Mouse (Mus musculus): ENCODE results near the gene Fam213b.

Gene Fam213b

DNA sequence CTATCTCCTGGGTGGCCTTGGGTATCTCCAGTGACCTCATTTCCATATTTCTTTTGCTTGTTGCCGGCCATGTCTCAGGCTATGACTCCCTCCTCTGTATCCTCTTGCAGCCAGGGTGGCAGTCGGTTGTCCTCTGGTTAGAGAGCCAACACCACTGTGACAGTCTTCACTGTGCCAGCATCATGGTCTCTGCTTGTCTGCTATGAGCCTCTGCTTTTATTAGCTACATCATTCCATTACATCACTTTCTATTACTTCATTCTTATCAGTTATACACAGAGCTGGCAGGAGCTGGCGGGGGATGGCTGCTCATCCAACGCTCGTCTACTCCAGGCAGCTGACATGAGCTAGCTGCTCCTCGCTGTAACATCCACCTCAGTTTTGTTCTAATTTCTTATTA, 18.2 kb downstream of the Fam213b start:
- no peak for DNase-seq (ENCODE audit: low spot score)

DNA sequence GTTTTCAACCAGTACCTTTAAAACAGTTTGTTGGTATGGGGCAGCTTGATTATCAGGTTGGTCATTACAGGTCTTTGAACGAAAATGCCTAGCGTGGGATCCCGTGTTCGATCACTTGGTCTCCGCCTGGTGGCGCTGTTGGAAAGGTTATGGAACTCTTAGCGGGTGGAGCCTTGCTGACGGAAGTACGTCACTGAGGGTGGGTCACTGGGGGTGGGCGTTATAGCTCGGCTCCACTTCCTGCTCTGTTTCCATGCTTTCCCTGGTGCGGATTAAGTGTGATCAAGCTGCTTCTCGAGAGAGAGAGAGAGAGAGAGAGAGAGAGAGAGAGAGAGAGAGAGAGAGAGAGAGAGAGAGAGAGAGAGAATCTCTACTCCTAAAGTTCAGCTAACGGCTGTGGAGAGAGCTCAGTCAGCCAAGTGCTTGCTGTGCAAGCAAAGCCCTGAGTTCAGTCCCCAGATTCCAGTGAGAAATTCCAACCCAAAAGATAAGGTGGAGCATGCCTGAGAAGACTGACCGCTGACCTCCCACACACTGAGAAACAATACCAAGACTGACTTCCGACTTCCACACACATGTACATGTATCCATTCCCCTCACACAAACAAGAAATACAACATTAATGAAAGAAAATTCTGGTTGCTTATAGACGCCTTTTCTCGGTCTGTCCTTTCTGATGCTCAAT, 20.9 kb downstream of the Fam213b start:
- DNase-seq (ENCODE audit: low spot score), result peak; percentile 93

DNA sequence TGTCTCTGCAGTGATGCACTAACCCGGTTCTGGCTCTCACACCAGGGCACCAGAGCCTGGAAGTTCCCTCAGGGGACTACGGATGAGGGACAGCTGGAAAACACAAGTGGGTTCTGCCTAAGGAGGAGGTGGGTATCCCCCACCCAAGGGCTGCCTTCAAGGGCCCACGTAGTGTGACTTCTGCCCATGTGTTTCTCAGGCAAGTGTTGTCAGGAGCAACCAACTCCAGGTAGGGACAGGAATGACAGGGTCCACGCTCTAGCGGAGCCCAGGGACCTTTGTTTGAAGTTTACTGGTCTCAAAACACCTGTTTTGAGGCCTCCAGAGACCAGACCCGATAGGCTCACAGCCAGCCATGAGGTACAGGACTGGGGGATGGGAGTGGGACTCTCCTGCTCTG, 25.7 kb downstream of the Fam213b start:
- no peak for DNase-seq (ENCODE audit: low spot score)

DNA sequence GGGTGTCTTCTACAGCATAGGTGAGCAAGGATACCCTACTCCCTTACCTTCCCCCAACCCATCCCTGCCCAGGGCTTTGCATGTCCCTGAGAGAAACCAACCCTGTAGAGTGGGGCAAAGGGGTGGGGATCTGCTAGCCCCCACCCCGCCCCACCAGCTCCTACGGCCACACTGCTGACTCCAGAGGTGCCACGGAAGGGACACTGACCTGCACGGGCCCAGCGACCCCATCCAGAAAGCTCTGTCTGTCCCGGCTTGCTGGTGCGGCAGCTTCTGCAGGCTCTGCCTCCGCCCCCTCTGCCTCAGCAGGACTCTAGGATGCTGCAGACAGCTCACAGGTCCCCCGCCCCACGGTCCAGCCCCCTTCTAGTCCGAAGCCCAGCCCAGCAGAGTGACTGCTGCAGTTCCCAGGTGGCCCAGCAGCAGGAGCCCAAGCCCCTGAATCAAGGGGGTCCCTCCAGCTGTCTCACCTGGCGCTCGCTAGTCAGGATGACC, 27.1 kb downstream of the Fam213b start:
- no peak for DNase-seq (ENCODE audit: low spot score)

DNA sequence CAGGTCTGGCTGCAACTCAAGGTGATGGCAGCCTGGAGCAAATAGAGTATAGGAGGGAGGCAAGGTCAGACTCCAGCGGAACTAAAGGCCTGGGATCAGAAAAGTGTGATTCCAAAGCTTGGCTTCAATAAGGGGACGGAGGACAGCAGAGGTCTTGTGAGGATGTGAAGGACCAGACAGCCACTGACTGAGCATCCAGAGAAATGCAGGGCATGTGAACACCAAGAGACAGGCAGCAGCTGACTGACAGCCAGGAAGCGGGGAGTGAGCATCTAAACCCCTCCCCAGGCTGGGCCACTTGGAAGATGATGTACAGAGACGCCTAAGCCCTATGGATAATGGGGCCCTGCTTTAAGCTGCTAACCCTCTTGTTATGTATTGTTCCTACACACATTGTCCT, 28.2 kb downstream of the Fam213b start:
- DNase-seq (ENCODE audit: low spot score), result no peak

DNA sequence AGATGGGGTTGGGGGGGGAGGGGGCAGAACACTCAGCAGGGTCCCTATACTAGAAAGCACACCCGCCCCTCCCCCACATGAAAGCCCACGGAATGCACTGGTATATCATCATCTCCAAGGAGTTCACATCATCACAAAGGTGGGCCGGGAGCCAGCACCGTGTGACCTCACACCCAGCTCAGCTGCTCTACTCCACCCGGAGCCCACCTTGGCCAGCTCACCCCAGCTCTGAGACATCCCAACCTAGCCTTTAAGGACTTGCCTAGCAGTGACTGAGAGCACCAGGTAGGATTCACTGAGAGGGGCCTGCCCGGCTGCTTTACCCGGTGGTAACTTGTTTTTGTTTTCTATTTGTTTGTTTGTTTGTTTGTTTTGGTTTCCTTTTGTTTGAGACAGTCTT, 29.5 kb downstream of the Fam213b start, which contains the start of gene Mmel1:
Gene Mmel1, plus strand, starts transcription at position 146 of the 400 bp plus-strand sequence.
- DNase-seq (ENCODE audit: low spot score), result no peak

DNA sequence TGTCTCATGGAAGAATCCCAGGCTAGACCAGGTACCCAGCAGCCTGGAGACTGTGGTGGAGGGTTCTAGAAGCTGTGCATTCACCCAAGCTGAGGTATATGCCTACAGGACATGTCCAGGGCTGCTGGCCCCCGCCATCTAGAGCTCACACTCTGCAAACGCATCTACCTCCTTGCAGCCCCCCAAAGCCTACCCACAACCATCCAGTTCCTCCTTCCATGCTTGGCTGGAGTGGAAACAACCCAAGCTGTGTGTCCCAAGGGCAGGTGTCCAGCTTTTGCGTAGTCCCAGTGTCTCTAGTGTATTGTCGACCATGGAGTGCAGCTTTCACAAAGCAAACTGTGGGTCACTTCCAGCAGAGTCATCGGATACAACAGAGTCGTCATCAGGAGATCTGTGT, 31.7 kb downstream of the Fam213b start:
- no peak for DNase-seq (ENCODE audit: low spot score)

DNA sequence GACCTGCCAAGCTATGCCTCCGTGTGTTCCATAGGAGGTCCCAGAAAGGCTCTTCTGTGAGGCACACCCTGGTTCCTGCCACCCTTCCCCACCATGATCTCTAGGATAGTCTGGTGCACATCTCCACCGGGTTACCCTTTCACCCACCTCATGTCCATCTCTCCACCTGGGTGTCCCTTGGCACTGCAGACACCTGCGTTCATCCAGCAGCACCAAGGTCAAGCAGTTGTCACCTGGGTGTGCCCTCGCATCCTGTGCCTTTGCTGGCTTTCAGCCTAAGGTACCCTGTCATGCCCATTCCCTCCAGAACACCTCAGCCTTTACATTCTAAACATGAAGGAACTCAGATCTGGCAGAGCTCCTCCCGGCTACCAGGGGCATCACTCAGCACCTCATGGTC, 32.5 kb downstream of the Fam213b start:
- DNase-seq (ENCODE audit: low spot score), result no peak

DNA sequence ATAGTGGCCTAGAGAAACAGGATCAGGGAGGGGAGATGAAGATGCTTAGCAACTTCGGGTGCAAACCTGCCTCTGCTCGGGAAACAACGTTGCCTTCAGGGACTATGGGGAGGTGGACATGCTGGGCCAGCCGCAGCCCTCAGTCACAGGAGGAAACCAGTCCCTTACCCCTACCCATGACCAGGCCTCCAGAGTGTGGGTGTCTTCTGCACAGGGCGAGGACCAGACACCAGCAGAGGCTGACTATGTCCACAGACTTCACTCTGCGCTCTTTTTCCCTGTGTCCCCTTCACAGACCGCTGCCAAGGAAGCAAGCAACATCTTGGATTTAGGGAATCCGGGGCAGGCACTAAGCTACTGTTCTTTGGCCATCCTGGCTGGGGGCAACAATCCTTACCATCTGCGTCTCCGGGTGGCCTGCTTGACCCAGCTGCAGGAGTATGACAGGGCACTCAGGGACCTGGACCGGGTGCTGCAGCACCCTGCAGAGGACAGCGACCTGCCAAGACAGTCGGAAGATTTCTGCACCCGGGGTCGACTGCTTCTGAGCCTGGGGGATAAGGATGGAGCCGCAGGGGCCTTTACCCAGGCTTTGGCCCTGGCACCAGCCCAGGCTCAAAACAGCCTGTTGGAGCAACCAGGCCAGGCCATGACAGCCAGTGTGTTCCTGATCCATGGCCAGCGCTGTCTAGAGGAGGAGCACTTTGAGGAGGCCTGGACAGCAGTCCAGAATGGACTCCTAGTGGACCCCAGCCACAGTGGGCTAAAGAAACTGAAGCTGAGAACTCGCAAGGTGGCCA, 33.8 kb downstream of the Fam213b start:
- no peak for DNase-seq (ENCODE audit: low spot score)

DNA sequence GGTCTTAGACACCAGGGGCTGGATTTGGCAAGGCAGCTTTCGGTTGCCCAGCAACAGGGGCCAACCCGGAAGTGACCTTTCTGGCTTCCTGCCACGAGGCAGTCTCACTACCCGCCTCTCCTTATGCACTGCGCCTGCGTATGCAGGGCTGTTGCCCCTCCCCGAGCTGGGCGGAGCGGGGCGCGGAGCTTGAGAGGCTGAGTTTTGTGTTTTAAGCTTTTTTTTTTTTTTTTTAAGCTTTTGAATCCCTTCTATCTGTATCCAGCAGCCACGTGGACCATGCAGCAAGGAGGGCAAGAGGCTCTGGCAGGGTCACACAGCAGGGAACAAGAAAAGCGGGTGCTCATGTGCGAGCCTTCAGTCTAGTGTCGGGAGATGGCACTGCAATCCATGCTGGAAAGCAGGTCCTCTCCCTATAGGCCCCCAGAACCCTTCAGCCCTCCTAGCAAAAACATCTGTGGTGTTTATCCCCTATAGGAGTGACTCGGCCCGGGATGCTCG, 34.6 kb downstream of the Fam213b start:
- DNase-seq (ENCODE audit: low spot score), result peak; percentile 96

DNA sequence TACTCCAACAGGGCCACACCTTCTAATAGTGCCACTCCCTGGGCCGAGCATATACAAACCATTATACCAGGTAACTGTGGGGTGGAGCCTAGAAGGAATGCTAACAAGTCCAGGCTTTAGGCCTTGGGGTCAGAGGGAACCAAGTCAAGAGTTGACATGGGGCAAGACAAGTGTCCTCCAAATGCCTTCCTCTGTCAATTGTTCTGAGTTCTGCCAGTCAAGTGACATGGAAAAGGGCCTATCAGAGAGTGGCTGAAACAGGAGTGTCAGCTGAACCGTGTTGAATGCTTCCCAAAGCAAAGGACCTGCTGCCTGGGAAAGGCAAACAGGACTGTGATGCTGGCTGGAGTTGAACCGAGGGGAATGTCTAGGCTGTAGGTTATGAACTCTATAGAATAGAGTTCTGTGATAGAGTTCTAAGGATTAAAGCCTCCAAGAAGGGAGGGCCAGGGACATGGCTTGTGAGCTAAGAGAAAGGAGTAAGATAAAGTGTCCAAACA, 35.4 kb downstream of the Fam213b start:
- no peak for DNase-seq (ENCODE audit: low spot score)

DNA sequence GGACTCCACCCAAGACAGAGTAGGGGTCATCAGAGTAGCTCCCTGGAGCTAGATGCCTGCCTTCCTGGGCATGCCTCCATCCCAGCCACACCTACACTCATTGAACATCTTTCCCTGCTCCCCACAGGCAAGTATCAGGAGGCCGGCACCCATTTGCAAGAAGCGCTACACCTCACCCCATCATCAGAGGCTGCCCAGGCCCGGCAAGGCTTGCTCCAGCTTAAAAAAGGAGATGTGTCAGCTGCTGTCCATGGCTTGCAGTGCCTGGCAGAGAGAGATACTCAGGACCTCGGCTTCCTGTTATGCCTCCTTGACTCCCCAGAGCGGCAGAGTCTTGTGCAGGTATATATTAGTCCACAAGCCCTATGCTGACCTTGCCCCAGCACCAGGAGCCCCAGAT, 37.0 kb downstream of the Fam213b start:
- DNase-seq (ENCODE audit: low spot score), result no peak

DNA sequence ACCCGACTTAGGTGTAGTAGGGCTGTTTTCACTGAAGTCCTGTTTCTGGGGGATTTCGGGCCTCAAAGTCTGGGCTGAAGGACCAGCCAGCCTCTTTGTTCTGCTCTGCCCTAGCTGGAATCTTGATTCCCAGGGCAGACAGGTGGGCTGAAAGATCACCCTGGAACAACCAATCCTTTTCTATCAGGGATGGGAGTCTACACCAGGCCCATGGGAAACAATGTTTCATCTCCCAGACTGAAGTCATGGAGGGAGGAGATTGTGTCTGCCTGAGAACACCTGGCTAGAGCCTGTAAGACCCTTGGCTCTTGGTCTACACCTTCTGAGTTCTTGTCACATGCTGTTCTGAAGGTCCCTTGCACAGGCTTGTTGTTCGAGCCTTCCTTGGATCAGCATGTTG, 40.3 kb downstream of the Fam213b start:
- DNase-seq (ENCODE audit: low spot score), result no peak

DNA sequence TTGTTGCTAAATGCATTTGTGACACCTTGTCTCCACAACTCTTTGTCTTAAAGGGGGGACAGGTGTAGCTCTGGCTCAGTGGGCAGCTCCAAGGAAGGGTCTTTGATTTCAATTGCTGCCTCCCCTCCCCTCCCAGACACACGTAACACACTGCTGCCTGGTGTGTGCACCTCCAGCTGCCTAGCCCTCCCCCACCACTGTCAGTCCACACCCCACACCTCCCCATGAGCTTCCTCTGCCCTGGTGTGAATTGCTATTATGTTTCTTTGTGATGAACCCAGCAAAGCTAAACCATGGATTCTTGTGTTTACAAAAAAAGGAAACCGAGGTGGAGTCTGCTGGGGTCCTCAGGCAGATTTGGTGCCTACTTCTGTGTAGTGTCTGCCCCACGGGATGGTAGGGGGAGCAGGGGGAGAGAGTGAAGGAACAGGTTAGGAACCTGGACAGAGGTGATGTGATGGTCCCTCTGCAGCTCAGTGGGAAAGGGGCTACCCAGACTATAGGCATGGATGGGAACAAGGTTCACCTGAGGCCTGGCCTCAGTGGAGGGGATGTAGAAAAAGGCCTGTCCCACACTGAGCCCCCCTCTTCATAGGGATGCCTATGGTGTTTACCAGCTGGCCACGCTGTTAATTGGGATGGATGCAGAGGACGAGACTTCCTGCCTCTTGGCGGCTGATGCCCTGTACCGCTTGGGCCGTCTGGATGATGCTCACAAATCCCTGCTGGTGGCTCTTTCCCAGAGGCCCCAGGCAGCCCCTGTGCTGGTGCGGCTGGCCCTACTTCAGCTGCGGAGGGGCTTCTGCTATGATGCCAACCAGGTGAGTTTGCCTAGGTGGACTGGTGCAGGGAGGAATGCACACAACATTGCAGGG, 41.3 kb downstream of the Fam213b start:
- no peak for DNase-seq (ENCODE audit: low spot score)

DNA sequence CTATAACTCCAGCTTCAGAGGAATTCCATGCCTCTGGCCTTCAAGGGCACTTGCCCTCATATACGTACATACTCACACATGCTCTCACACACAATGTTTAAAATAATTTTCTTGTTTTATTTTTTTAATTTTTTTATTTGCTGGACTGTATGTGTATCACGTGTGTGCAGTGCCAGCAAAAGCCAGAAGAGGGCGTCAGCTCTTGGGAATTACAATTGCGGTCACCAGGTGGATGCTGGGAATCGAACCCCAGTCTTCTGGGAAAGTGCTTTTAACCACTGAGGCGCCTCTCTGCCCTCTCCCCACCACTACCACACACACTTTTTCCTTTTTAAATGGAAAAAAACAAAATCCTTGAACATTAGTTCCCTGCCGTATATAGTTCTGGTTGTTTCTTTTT, 42.1 kb downstream of the Fam213b start:
- no peak for DNase-seq (ENCODE audit: low spot score)

DNA sequence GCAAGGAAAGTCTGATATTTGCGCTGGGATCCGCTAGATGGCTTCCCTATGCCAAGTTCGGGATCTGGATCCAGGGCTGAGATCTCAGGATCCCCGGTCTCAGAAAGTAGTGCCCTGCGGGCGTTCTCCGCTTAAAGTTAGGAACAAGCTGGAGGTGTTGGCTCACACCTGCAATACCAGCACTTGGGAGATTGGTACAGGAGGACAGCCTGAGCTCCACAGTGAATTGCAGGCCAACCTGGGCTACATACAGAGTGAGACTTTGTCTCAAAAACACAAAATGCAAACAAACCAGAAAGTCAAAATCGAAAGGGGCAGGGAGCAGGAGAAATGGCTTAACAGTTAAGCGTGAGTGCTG, 42.5 kb downstream of the Fam213b start:
- no peak for DNase-seq (ENCODE audit: low spot score)

DNA sequence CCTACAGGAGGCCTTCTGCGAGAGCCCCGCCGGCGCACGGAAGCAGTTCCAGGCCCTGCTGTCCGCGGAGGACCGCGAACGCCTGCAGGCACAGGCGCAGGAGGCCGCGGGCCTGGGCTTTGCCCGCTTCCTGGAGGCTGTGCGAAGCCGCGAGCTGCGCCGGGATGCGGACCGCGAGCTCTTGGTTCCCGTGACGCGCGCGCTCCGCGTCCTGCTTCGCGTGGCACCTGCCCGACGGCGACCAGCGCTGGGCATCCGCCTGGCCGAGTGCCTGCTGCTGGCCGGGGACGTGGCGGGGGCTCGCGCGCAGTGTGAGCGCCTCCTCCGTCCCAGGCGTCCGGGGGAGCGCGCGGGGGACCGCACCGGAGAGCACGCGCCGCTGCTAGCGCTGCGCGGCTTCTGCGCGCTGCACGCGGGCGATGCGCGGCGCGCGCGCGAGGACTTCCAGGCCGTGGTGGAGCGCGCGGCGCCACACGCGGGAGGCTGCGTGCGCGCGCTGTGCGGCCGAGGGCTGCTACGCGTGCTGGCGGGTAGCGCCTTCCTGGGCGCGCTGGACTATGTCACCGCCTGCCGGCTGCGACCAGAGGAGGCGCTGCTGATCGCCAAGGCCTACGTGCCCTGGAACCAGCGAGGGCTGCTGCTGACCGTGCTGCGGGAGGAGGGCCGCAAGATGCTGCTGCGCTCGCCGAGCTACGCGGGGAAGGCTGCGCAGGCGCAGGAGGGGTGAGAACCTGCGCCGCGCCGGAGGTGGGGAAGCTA, 43.0 kb downstream of the Fam213b start:
- DNase-seq (ENCODE audit: low spot score), result peak; percentile 52

DNA sequence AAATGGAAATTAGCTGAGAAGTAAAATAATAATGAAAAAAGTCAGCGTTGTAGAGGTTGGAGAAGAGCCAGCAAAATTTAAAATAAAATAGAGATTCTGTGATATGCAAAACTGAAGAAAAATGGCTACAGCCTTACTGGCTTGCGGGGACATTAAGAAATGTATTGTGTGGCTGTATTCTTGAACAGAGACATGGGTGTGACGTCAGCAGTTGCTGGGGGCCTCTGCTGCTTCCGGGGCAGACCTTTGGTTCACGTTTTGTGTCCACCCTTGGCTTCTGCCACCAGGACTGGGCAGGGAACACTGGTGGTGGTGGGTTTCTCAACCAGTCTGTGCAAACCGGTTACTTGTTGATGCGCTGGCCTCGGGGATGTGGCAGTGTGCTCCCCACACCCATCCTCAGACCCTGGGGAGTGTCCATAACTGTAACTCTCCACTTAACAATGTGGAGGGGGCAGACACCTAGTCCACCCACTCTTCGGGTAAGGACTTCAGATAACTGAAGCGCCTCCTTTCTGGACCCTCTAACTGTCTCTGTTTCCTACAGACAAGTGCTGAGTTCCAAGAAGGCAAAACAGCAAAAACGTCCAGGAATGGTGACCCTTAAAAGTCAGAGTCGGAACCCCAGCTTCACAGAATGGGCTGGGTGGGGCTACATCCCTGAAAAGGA, 44.1 kb downstream of the Fam213b start:
- no peak for DNase-seq (ENCODE audit: low spot score)

DNA sequence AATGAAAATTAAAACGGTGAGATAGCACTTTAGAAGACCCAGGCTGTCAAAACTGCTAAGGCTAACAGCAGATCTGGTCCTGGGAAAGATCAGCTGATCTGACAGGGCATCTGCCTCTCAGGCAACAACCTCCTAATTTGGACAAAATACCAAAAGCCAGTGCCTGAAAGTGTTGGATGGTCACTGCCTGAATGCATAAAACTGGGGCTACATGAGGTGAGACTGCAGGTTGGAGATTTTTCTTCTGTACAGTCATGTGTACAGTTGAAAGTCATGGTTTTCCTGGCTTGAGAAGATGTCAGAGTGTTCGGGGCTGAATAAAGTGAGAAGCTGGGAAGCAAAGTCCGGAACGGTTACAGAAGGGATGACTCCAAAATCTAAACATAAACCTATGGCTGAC, 45.1 kb downstream of the Fam213b start:
- no peak for DNase-seq (ENCODE audit: low spot score)

DNA sequence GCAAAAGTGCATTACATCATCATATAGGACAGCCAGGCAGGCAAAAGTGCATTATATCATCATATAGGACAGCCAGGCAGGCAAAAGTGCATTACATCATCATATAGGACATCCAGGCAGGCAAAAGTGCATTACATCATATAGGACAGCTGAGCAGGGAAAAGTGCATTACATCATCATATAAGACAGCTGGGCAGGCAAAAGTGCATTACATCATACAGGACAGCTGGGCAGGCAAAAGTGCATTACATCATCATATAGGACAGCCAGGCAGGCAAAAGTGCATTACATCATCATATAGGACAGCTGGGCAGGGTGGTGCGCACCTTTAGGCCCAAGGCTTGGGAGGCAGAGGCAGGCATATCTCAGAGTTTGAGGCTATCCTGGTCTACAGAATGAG, 46.2 kb downstream of the Fam213b start:
- DNase-seq (ENCODE audit: low spot score), result no peak
